Mouse (Mus musculus): Measurements from ENCODE around the gene Rras2.

The Rras2 gene

DNA sequence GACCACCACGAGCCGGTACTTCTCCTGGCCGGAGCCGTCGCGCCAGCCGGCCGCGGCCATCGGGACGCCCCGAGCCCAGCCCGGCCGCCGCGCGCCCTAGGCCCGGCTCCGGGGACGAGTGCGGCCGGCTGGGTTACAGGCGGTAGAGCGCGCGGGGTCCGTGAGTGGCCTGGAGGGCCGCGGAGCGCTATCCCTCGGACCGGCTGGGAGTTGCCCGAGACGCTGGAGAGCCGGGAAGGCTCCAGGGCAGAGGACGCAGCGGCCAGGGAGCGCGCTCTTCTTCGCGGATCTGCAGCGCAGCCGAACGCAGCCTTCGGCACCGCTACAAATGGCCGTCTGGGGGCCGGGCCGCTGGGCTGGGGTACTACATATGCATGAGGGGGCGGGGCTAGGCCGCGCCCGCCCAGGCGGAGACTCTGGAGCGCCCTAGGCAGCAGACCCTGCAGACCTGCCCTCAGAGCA, at the start of gene Rras2:
Rras2 (minus strand) TSS at position 338 of the 462 bp plus-strand sequence.
- peak; percentile 87 for DNase-seq

DNA sequence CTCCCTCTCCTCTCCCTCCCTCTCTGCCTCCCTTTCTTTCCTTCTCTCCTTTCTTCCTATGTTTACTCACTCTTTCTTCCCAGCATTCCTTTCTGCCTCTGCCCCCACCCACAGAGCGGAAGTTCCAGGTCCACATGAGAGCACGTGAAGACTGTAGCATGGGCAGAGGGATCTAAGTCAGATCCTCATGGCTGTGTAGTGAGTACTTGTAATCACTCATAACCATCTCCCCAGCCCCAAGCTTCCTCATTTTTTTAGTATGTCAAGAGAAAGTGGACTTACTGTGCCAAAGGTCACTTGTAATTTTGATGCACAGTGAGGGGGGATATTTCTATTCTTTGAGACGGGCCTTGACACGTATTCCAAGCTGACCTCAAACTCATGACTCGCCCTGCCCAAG, 45.4 kb upstream of the Rras2 start:
- no peak for DNase-seq

DNA sequence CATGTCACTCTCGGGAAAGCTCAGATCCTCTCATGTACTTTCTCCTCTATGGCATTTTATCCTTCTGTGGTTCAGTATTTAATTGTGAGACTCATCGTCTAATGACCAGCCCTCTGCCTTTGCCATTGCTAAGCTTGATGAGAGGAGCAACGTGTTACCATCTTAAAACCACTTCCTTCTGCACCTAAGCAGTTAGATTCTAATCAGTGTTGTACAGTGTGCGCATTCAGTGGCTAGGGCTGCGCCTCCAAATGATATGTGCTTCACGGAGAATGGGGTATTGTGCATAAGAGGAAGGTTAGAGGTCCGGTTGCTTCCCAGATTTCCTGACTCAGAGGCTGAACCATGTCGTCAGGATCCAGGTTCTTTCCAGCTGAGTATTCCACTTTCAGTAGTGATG, 43.5 kb upstream of the Rras2 start:
- no peak for DNase-seq

DNA sequence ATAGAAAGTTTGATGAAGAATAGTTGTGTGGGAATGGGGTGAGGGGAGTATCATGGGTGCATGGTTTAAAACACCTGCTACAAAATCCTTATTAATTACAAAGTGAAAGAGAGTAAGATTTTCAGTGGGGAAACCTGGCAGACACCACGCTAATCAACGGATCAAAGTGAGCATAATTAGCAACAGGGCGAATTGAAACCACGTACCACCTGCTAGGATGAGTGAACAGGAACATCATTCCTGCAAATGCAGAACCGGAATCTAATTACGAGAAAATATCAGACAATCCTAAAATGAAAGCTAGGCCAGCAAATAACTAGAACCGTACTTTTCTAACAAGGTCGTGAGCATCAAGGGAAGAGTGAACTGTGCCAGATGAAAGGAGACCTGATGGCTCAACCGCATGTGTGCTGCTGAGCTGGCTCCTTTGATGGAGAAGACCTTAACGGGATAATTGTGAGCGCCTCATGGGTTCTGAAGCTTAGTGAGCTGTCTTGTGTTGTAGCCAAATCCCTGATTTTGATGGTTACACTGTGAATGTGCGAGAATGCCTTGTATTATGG, 40.2 kb upstream of the Rras2 start:
- no peak for DNase-seq

GRCm38 (mm10) chr7:114156364-114156763, 38.8 kb upstream of the Rras2 start:
- DNase-seq = peak; percentile 20

GRCm38 (mm10) chr7:114155053-114155865, 37.7 kb upstream of the Rras2 start:
- no peak for DNase-seq

- DNase-seq = no peak
Measured at GRCm38 (mm10) chr7:114151036-114151780, 33.6 kb upstream of the Rras2 start.

DNA sequence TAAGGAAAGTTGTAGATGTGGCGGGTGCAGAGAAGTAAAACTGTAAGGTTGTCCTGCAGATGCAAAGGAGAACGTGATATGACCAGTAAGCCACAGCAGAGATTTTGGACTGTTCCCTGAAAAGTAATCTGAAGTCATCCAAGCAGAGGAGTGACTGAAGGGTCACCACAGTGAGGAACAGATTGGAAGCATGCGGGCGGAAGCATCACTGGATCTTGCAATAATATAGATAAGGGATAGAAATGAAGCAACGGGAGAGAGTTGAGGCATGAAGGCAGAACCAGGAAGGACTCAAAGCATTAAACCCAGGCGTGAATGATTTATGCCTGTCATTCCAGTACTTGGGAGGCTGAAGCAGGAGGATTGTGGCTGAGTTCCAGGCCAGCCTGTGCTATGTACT, 32.0 kb upstream of the Rras2 start:
- DNase-seq = no peak

GRCm38 (mm10) chr7:114149135-114149534, 31.6 kb upstream of the Rras2 start:
- DNase-seq = no peak

DNA sequence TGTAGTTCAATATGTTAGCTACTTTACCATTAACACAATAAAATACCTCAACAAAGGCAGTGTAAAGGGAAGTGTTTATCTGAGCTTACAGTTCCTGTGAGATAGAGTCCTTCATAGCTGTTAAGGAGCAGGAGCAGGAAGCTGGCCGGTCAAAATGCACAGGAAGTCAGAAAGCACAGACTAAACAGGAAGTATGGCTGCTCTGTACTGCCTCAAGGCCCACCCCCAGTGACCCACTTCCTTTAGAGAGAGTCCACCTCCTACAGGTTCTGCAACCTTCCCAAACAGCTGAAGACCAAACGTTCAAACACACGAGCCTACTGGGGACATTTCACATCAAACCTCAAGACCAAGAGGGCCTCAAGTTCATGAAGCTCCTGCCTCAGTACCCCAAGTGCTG, 28.3 kb upstream of the Rras2 start:
- DNase-seq = no peak

- DNase-seq = no peak
Measured at GRCm38 (mm10) chr7:114142151-114142798, 24.7 kb upstream of the Rras2 start.

- DNase-seq = no peak
Measured at GRCm38 (mm10) chr7:114140026-114140425, 22.4 kb upstream of the Rras2 start.

DNA sequence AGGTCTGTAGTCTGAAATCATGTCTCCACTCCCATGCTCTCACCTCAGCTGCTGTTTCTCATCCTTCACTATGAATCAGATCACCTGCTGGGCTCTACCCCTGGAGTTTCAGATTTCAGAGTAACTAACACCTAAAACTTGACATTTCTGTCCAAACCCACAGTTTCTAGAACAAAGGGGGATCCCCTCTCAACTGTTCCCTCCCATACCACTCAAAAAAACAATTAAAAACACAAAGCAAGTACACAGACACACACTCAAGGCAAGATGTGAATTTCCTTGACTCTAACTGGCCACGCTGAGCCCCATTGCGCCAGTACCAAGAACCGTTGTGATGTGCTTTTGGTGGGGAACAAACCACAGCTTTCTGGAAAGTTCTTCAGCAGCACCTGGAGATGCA, 21.8 kb upstream of the Rras2 start:
- DNase-seq = no peak

DNA sequence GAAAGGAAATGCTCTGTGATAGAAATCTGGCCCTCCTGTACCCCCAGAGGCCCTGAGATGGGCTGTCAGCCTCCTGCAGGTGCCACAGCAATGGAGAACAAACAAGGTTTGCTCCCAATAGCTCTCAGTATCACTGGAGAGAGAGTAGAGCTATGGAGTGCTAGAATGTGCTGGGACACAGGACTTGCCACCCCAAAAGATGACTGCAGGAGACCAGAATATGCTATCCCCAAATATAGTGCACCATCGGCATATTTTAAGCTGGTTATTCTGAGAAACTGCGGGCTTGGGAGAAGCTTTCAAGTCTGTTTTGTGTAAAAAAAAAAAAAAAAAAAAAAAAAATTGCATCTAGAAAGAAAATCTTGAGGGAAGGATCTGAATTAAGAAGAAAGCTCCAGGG, 20.7 kb upstream of the Rras2 start:
- DNase-seq = no peak

DNA sequence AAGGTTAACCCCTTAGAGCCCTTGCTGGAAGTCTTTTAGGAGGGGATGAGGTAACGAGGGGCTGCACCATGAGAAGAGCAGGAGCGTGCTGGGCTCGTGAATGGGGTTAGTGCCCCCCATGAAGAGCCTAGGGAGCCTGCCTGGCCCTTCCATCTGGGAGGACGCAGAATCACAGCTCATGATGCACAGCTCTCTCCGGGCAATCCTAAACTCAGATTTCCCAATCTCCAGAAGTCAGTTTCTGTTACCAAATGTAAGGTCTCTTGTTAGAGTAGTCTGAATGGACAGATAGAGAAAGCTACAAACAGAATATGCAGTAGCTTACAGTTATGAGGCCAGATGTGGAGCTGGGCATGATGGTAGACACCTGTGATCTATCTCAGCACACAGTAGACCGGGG, 17.6 kb upstream of the Rras2 start:
- DNase-seq = no peak

DNA sequence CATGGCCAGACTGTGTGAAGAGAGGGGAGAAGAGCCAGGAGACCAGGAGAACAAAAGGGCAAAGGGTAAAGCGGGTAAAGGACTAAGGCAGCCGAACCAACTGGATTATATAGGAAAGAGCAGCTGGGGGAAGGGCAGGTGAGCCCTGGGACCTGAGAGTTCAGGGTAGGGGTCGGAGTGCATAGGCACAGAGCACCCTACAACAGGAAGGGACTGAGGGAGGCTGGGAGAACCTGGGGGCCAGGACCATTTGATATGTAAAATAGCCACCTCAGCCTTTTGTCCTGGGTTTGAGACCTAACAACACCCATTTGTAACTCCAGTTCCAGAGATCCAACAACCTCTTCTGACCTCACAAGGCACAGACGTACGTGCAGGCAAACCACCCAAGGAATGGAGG, 16.4 kb upstream of the Rras2 start:
- no peak for DNase-seq

GRCm38 (mm10) chr7:114132316-114132715, 14.7 kb upstream of the Rras2 start:
- no peak for DNase-seq

DNA sequence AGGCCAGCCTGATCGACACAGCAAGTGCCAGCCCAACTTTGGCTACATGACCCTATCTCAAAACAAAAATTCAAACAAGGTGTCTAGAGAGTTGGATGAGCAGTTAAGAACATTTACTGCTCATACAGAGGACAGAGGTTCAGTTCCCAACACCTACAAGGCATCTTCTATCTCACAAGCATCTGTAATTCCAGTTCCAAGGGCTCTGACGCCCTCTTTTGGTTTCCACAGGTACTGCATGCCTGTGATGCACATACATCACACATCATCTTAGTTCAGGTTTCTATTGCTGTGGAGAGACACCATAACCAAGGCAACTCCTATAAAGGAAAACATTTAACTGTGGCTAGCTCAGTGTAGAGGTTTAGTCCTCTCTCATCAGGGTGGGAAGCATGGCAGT, 11.7 kb upstream of the Rras2 start:
- DNase-seq = no peak

DNA sequence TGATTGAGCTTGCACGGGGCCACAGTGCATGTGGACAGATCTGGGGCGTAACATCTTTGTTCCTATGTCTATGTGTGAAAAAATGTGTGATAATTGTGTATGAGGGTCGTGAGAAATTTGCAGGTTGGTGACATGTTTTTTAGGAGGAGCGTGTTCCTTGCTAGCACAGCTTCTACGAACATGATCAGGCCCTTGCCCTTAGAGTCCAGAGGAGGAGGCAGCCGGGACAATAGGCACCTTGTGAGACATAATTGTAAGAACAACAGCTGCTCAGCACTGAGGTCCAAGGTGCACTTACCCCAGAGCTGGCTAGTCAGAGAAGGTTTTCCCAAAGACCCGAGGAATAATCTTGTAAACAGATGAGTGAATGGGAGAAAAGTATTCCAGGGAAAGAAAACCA, 599 bp upstream of the Rras2 start:
- no peak for DNase-seq

GRCm38 (mm10) chr7:114116711-114117351, 750 bp downstream of the Rras2 start:
- DNase-seq = peak; percentile 59

- no peak for DNase-seq
Measured at GRCm38 (mm10) chr7:114115961-114116360, 1.6 kb downstream of the Rras2 start.

DNA sequence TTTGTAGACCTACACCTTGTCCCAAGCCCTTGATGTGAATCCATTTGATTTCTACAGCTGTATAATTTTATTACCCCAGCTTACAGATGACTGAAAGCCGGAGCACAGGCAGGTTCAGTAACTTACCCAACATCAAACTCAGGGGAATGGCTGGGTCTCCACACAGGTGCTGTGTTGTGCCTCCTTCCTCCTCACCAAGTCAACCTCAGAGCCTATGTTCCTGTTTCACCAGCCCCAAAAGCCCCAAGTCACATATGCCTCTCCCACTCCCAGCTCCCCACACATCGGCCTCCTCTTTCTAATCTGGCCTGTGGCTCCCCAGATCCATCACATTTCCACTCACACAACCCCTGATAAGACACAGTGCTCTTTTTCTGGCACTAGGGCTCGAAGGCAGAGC, 2.6 kb downstream of the Rras2 start:
- DNase-seq = no peak

- no peak for DNase-seq
Measured at GRCm38 (mm10) chr7:114114284-114114683, 3.3 kb downstream of the Rras2 start.
